Mouse (Mus musculus): Measurements from ENCODE around the gene Lrrc1. TPM values are rescaled to one million over a fixed set of nuclear protein-coding genes. Genes with fewer than 3 reads are reported as not detected.

The Lrrc1 gene
- 0.72 TPM for polyA plus RNA-seq (2014; fragmentation: Illumina TruSeq; extraction: RNeasy Lipid Tissue Mini Kit (QIAGEN cat#74804); ENCODE audit: low read depth, low replicate concordance)

GRCm38 (mm10) chr9:77544354-77545067 is at the start of gene Lrrc1:
Gene Lrrc1, minus strand, starts transcription at chr9:77544870.

Other genes starting within 250 kb of the Lrrc1 start
- gene Mlip, start 191.9 kb downstream of the Lrrc1 start, polyA plus RNA-seq (2014; fragmentation: Illumina TruSeq; extraction: RNeasy Lipid Tissue Mini Kit (QIAGEN cat#74804); ENCODE audit: low read depth, low replicate concordance), result not detected
- gene Klhl31, start 91.6 kb upstream of the Lrrc1 start, polyA plus RNA-seq (2014; fragmentation: Illumina TruSeq; extraction: RNeasy Lipid Tissue Mini Kit (QIAGEN cat#74804); ENCODE audit: low read depth, low replicate concordance), result not detected
- gene Gclc, start 209.7 kb upstream of the Lrrc1 start, polyA plus RNA-seq (2014; fragmentation: Illumina TruSeq; extraction: RNeasy Lipid Tissue Mini Kit (QIAGEN cat#74804); ENCODE audit: low read depth, low replicate concordance), result 247 TPM

Data from liver, adult 10 weeks (tissue).